Mouse (Mus musculus) testis, adult 2 months (tissue): ENCODE data around the gene Cd79b.

ENCODE experiments used
- CTCF ChIP-seq: fragments of 200-500 bp; IDR thresholded peaks from 2 replicates; pipeline ENCODE4 v1.5.1; 2012; ENCODE audit warnings: low read depth, mild to moderate bottlenecking, inconsistent platforms, low read length, moderate library complexity; ENCODE audit not compliant: control insufficient read depth, insufficient read depth, insufficient replicate concordance
- POLR2A ChIP-seq: fragments of 200-500 bp; IDR thresholded peaks from 2 replicates; pipeline ENCODE4 v1.6.1; 2012; ENCODE audit warnings: low read depth, mild to moderate bottlenecking, inconsistent platforms, low read length, moderate library complexity; ENCODE audit not compliant: control insufficient read depth

DNA sequence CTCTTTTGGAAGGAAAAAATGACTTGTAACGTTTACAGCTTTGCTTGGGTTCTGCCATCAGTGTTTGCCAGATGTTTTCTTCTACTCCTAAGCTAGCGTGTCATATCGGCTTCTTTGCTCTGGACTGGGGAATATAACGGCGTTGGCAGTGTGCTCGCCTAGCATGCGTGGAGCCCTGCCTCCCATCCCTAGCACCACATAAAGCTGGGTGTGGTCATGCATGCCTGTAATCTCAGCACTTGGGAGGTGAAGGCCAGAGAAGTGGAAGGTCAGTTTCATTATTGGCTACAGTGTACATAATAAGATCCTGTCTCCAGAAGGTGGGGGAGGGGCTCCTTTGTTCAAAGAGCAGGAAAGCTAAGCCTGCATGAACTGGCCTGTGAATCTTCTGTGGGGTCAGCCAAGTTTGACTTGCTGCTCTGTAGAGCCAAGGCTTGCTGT is 39.6 kb downstream of the Cd79b start:
- TF ChIP-seq POLR2A (peak; percentile 42; the same call in 1 of the 2 replicates), CTCF (no peak)
